Mouse (Mus musculus) kidney, embryonic 14.5 days (tissue): ENCODE data around the gene Ptma. TPM values are rescaled to one million over a fixed set of nuclear protein-coding genes. Genes with fewer than 3 reads are reported as not detected.

Source experiments
- ATAC-seq: fragments of 200-750 bp; cut with Nextera tagmentation; 2 replicates; pipeline ENCODE4 v1.8.0; 2017; ENCODE audit warnings: moderate number of reproducible peaks, mild to moderate bottlenecking, moderate TSS enrichment, moderate library complexity; ENCODE audit not compliant: low FRiP score, low TSS enrichment
- H3K27ac ChIP-seq: fragments of 300-500 bp; sonication (generic); 2 replicates; pipeline ENCODE4 v1.5.1; 2014; ENCODE audit warnings: low read depth, mild to moderate bottlenecking, low read length, moderate library complexity, mixed read lengths
- H3K27me3 ChIP-seq: fragments of 300-500 bp; sonication (generic); 2 replicates; pipeline ENCODE4 v1.6.1; 2014; ENCODE audit warnings: mild to moderate bottlenecking, low read length; ENCODE audit not compliant: control insufficient read depth, insufficient read depth
- H3K36me3 ChIP-seq: fragments of 300-500 bp; sonication (generic); 2 replicates; pipeline ENCODE4 v1.6.1; 2014; ENCODE audit warnings: low read length, mixed read lengths; ENCODE audit not compliant: control insufficient read depth, insufficient read depth
- H3K4me1 ChIP-seq: fragments of 300-500 bp; sonication (generic); 2 replicates; pipeline ENCODE4 v1.6.1; 2014; ENCODE audit warnings: low read length, mixed read lengths; ENCODE audit not compliant: control insufficient read depth, insufficient read depth
- H3K4me2 ChIP-seq: fragments of 300-500 bp; sonication (generic); replicated peaks from 2 replicates; pipeline ENCODE4 v1.6.1; 2014; ENCODE audit warnings: low read depth, mild to moderate bottlenecking, low read length
- H3K4me3 ChIP-seq: fragments of 300-500 bp; sonication (generic); 2 replicates; pipeline ENCODE4 v1.5.1; 2014; ENCODE audit warnings: mild to moderate bottlenecking, low read length
- H3K9ac ChIP-seq: fragments of 300-500 bp; sonication (generic); 2 replicates; pipeline ENCODE4 v1.6.1; 2014; ENCODE audit warnings: low read depth, mild to moderate bottlenecking, low read length, moderate library complexity
- H3K9me3 ChIP-seq: fragments of 300-500 bp; sonication (generic); 2 replicates; pipeline ENCODE4 v1.6.1; 2016; ENCODE audit warnings: low read length; ENCODE audit not compliant: control insufficient read depth
- WGBS: fragments of 180-500 bp; shearing (Covaris S2); extraction: QIAGEN DNeasy Blood & Tissue Kit; methylation state at CpG from one replicate; pipeline ENCODE4 v1.1.7; 2014; 5-methylcytosine and 5-hydroxymethylcytosine counted together
- polyA plus RNA-seq: library from polyadenylated mRNA; unstranded; fragments of >200 nt; fragmentation: Nextera tagmentation; extraction: Ambion mirVana; gene quantifications from 2 replicates; pipeline ENCODE4 v1.2.1, GENCODE M21; 2014

Gene Ptma
- polyA plus RNA-seq, 1 experiment from 2014 or later = 3,750 TPM

DNA sequence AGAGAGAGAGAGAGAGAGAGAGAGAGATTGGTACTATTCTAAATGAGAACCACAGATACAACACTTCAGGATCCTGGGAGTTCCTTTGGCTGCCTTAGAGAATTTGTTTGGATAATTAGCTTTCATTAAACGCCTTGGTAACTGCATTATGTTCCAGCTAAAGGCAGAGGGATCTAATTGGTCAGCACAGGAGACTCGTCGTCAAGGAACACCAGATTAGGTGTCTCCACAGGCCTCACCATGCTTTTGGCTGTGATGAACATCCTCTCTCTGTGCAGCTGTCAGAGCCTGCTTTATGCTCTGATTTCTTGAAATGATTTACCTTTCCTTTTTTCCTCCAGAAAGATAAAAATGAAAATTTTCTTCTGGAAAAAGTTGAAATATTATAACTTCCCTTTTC, 20.3 kb downstream of the Ptma start:
- H3K27me3 ChIP-seq = no peaks in the 10 kb centered on the region
- H3K4me2 ChIP-seq = no peak overlapping the region
- H3K4me3 ChIP-seq = no peak overlapping the region
- no peak overlapping the region for H3K9ac ChIP-seq
- peaks cover 49% of the 10 kb centered on the region for H3K36me3 ChIP-seq
- 67% methylated on average over 3 of the region's 3 CpGs for WGBS
- no peak for ATAC-seq
- no peaks in the 10 kb centered on the region for H3K9me3 ChIP-seq
- no peaks in the 10 kb centered on the region for H3K4me1 ChIP-seq
- no peak overlapping the region for H3K27ac ChIP-seq

DNA sequence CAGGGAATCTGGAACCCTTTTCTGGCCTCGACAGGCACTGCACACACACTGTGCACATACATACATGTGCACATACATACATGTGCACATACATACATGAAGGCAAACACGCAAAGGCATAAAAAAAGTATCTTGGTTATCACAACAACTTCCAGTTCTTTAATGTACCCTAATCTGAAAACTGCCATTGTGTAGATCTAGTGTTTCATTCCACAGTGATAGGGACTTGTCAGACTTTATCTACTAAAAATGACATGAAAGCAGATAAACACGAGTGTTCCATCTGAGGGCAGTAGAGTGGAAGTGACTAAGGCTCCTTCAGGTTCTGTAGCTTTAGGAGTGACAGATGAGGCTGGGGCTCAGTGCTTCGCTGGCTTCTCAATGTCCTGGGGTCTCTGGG, 24.8 kb downstream of the Ptma start:
- no peak for ATAC-seq
- no peaks in the 10 kb centered on the region for H3K9me3 ChIP-seq
- no peaks in the 10 kb centered on the region for H3K4me1 ChIP-seq
- no peak overlapping the region for H3K4me2 ChIP-seq
- no peaks in the 10 kb centered on the region for H3K27me3 ChIP-seq
- WGBS = 82% methylated on average over 4 of the region's 4 CpGs
- H3K9ac ChIP-seq = no peak overlapping the region
- peaks cover 9% of the 10 kb centered on the region; the same call in 1 of the 2 replicates for H3K36me3 ChIP-seq
- H3K4me3 ChIP-seq = no peak overlapping the region
- no peak overlapping the region for H3K27ac ChIP-seq

DNA sequence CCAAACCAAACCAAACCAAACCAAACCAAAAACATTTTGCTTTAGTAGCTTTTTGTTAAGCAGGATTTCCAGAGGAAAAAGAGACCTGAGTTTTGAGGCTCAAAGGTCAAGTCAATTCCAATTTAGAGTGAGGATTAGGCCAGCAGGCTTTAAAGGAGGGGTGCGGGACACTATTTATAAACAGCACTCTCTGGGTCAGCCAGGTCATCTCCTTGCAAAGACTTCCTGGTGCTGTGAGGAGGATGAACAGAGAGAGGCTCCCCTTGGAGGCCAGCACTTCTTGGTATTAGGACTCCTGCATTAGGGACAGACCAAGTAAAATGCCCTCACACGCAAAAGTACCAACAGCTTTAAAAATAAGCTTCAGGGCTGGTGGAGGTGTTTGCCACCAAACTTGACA, 25.4 kb downstream of the Ptma start:
- H3K9me3 ChIP-seq = no peaks in the 10 kb centered on the region
- no peaks in the 10 kb centered on the region for H3K4me1 ChIP-seq
- no peak overlapping the region for H3K27ac ChIP-seq
- H3K36me3 ChIP-seq = peaks cover 9% of the 10 kb centered on the region; the same call in 1 of the 2 replicates
- no peaks in the 10 kb centered on the region for H3K27me3 ChIP-seq
- no peak for ATAC-seq
- H3K4me2 ChIP-seq = no peak overlapping the region
- H3K4me3 ChIP-seq = no peak overlapping the region
- 67% methylated on average over 2 of the region's 2 CpGs for WGBS
- no peak overlapping the region for H3K9ac ChIP-seq

DNA sequence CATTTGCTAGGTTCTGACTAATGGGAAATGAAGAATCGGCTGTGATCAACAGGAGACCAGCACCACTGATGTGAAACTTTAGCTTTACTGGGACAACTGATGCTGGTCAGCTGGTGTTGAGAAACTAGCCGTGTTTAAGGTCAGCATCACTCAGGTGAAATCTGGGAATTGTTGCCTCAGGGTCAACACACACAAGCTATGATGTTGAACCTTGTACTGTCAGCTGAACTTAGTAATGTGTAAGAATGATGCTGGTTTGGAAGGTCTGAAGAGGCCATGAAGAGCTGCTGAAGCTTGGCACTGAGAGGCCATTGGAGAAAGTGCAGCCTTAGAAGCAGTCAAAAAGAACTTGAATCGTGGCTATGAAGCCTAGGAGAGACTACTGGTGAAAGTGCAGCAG, 29.1 kb downstream of the Ptma start:
- Histone ChIP-seq H3K36me3 (peaks cover 6% of the 10 kb centered on the region; the same call in 1 of the 2 replicates), H3K9ac (no peak overlapping the region), H3K9me3 (no peaks in the 10 kb centered on the region), H3K4me3 (no peak overlapping the region), H3K4me1 (no peaks in the 10 kb centered on the region), H3K27ac (no peak overlapping the region), H3K4me2 (no peak overlapping the region), H3K27me3 (no peaks in the 10 kb centered on the region)
- no peak for ATAC-seq
- WGBS = 75% methylated on average over 3 of the region's 3 CpGs

GRCm38 (mm10) chr1:86557872-86558271, 31.3 kb downstream of the Ptma start:
- no peak for ATAC-seq
- Histone ChIP-seq H3K9ac (no peak overlapping the region), H3K27me3 (no peaks in the 10 kb centered on the region), H3K4me3 (no peak overlapping the region), H3K36me3 (peaks cover 11% of the 10 kb centered on the region; the same call in 1 of the 2 replicates), H3K9me3 (no peaks in the 10 kb centered on the region), H3K4me1 (no peaks in the 10 kb centered on the region), H3K27ac (no peak overlapping the region), H3K4me2 (no peak overlapping the region)
- WGBS = 61% methylated on average over 7 of the region's 7 CpGs

GRCm38 (mm10) chr1:86559232-86559631, 32.7 kb downstream of the Ptma start:
- no peaks in the 10 kb centered on the region for H3K9me3 ChIP-seq
- H3K4me3 ChIP-seq = no peak overlapping the region
- no peak for ATAC-seq
- no peak overlapping the region for H3K9ac ChIP-seq
- H3K27me3 ChIP-seq = no peaks in the 10 kb centered on the region
- H3K27ac ChIP-seq = no peak overlapping the region
- no peaks in the 10 kb centered on the region for H3K4me1 ChIP-seq
- WGBS = 91% methylated on average over 3 of the region's 3 CpGs
- H3K36me3 ChIP-seq = peaks cover 13% of the 10 kb centered on the region; the same call in 1 of the 2 replicates
- no peak overlapping the region for H3K4me2 ChIP-seq

DNA sequence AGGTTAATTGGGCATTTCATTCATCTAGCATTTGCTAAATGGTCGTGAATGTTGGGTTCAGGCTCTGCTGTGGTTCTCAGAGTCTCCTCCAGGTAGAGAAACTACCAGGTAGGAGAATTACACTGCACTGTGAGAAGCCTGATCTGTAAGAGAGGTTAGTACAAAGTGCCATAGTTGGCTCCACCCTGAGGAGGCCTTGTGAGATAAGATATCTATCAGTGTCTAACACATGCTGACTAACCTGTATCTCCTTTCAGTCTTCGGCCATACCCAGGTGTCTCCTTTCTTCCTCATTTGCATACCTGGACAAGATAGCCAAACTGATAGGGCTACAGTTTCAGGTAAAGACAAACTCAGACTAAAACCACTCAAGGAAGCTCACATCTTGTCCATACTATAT, 36.1 kb downstream of the Ptma start:
- H3K4me3 ChIP-seq = no peak overlapping the region
- H3K27me3 ChIP-seq = no peaks in the 10 kb centered on the region
- no peak for ATAC-seq
- H3K4me1 ChIP-seq = no peaks in the 10 kb centered on the region
- 78% methylated on average over 2 of the region's 2 CpGs for WGBS
- no peaks in the 10 kb centered on the region for H3K9me3 ChIP-seq
- peaks cover 15% of the 10 kb centered on the region; the same call in 1 of the 2 replicates for H3K36me3 ChIP-seq
- H3K9ac ChIP-seq = no peak overlapping the region
- no peak overlapping the region for H3K27ac ChIP-seq
- H3K4me2 ChIP-seq = no peak overlapping the region

GRCm38 (mm10) chr1:86568409-86568808, 41.9 kb downstream of the Ptma start:
- Histone ChIP-seq H3K27ac (no peak overlapping the region), H3K9ac (no peak overlapping the region), H3K4me2 (no peak overlapping the region), H3K4me1 (no peaks in the 10 kb centered on the region), H3K4me3 (no peak overlapping the region), H3K36me3 (peaks cover 11% of the 10 kb centered on the region; the same call in 1 of the 2 replicates), H3K27me3 (no peaks in the 10 kb centered on the region), H3K9me3 (no peaks in the 10 kb centered on the region)
- no peak for ATAC-seq
- 76% methylated on average over 2 of the region's 2 CpGs for WGBS

DNA sequence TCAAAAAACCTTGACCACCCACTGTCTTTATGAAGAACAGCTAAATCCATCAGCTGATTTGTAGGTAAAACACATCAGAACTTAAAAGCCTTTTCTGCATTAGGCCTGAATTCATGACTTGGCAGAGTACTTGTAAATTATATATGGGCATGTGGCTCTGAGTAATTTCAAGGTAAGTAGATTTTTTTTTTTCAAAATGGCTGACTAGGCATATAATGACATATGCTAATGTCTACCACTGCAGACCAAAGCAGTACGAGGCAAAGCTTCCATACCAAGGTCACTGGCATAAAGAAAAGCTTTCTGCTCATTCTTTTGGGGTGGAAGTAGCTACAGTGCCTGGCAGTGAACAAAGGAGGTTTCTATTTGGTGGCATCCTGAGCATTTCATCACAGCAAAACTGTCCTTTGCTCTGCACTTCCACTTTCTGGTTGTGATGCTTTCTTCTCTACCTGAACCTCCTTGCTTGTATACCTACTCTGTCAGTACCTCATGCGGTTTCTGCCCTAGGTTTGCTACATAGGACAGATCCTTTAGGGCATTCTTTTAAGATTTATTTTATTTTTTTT, 42.9 kb downstream of the Ptma start:
- WGBS = 90% methylated on average over 2 of the region's 2 CpGs
- no peaks in the 10 kb centered on the region for H3K27me3 ChIP-seq
- H3K9ac ChIP-seq = no peak overlapping the region
- no peaks in the 10 kb centered on the region for H3K4me1 ChIP-seq
- no peak overlapping the region for H3K27ac ChIP-seq
- ATAC-seq = no peak
- H3K36me3 ChIP-seq = peaks cover 8% of the 10 kb centered on the region; the same call in 1 of the 2 replicates
- no peaks in the 10 kb centered on the region for H3K9me3 ChIP-seq
- H3K4me2 ChIP-seq = no peak overlapping the region
- H3K4me3 ChIP-seq = no peak overlapping the region
